Mouse (Mus musculus) thymus, adult 18-20 months (tissue): ENCODE data around the gene Unc5a.
A peak's percentile ranks its signal among the peaks of the same experiment; 100 is the strongest.

Experiments
- DNase-seq, 2 experiments: peaks; one replicate each; pipeline ENCODE4 v3.0.0; 2022; ENCODE audit warnings: mixed read lengths in 2 of 2

Gene Unc5a

DNA sequence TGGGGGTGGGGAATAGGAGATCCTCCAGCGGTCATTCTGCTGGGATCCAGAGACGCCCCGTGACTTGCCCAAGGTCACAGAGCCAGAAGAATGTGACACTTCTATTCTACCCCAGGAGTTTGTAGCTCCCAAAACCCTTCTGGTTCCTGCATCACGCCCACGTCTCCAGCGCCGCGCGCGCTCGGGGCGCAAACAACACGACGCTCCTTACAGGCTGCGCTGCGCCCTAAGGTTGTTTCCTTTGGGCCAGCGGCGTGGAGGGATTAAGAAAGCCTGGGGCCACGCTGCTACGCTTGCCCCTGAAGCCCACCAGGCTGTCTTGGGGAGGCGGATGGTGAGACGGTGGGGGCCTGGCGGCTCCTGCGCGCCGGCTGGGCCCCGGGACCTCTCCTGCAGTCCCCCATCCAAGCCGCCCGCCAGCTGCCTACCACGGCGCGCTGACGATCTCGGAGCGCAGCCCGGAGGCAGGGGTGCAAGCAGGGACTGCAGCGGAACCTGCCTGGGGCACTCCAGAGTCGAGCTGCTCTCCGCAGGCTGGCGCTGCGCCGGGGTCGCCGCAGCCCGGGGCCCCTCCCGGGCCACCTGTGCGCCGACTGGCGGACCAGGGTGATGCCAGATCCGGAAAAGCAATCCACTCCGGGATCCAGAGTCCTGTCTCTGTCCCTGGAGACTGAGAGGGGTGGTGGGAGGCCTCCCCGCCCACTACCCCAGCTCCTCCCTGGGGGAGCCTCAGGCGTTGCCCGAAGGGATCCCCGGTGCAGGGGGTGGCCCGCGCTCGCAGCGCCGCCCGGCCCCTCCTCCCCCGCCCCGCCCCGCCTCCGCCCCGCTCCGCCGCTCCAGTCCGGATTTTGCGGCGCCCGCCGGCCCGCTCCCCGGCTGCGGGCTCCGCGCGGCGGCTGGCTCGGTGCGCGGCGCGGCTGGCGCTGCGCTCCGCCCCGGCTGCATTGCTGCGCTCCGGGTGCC lies at the start of gene Unc5a:
Unc5a (plus strand) TSS at position 881 of the 963 bp plus-strand sequence.
- peak; percentile 18 to 24 for DNase-seq

- DNase-seq, result no peak
Measured at GRCm38 (mm10) chr13:54912053-54912452, 37.2 kb upstream of the Unc5a start.

- no peak for DNase-seq
Measured at GRCm38 (mm10) chr13:54912894-54913621, 36.2 kb upstream of the Unc5a start.

- DNase-seq, result no peak
Measured at GRCm38 (mm10) chr13:54916644-54917043, 32.6 kb upstream of the Unc5a start.

DNA sequence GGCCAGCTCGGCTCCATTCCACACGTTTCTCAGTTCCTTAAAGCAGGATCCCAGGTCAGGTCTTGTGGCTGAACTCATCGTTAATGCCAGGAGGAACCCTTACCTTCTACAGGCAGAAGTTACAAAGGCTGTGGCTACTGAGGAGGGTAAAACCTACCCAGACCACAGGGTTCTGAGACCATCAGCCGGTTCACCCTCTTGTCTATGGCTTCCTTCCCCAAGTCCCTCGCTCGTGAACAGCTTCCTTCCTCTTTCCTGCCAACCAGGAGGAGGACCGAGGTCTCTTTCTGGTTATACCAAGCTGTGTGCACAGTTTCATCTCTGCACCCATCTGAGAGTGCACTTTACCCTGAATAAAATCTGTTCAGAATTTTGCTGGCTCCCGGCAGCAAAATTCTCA lies 30.3 kb upstream of the Unc5a start:
- DNase-seq, result no peak

- DNase-seq, result no peak
Measured at GRCm38 (mm10) chr13:54919666-54920065, 29.5 kb upstream of the Unc5a start.

- no peak for DNase-seq
Measured at GRCm38 (mm10) chr13:54921700-54922099, 27.5 kb upstream of the Unc5a start.

- no peak for DNase-seq
Measured at GRCm38 (mm10) chr13:54923705-54924104, 25.5 kb upstream of the Unc5a start.

DNA sequence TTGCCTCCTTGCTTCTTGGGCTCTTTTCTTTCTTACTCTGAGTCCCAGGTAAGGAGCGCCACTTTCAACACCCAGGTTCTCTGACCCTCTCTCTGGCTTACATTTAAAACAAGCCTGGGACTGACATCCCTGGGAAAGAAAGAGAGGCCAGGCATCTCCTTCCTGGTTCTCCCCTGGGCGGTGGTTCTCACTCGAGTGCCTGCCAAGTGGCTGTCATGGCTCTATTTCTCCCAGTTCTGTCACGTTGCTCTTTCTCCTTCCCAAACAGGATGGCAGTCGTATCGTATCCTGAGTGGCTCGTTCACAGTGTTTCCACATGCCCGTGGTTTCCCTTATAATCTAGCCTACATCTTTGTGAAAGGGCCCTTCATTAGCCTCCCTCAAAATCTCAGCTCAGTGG lies 23.7 kb upstream of the Unc5a start:
- no peak for DNase-seq

DNA sequence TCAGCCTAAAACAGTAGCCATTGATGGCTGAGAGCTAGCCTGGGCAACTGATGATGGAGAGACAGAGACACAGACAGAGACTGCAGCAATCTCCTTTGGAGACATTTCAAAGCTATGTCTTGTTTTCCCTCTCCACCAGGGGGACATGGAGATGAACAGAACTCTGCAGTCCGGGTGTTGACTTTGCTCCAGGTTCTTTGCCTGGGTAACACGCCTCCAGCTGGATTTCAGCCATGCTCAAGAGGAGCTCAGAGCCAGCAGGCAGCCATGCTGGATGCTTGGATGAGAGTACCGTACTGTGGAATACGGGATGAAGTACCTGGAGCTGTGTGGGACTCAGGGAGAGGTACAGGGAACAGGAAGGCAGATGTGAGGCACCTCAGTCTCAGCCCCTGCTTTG lies 22.6 kb upstream of the Unc5a start:
- no peak for DNase-seq

DNA sequence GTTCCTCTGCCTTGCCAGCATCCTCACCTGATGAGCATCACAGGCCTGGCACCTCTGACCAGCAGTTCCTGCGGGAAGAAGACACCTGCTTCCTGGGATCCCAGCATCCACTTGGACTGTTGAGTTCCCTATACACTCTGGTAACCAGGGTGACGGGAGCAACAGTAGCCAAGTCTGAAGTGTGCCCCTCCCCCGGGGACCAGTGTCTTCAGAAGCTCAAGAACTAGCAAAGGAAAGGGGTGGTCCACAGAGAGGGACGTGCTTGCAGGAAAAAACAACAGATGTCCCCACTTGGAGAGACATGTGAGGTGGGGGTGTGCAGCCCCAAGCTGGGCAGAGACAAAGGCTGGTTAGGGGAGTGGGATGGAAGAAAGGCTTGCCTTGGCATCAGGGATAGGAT lies 19.1 kb upstream of the Unc5a start:
- no peak for DNase-seq

DNA sequence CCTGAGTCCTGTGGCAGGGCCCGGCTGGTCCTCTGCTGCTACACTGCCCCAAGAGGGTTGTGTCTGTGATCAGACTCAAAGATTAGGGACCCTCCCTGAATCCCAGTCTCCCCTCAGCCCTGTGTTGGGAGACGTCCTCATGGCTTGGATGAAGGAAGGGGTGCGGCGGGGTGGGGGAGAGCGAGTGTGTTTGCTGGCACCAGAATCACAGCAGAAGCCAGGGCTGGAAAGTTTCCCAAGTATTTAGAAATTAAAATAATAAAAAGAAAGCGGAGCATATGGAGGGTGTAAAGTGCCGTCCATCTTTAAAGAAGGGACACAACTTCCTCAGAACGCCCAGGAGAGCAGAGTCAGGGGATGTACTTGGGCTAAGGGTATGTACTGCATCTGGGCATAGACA lies 14.3 kb upstream of the Unc5a start:
- DNase-seq, result no peak

- DNase-seq, result no peak
Measured at GRCm38 (mm10) chr13:54936173-54936572, 13.0 kb upstream of the Unc5a start.

GRCm38 (mm10) chr13:54937885-54938284 lies 11.3 kb upstream of the Unc5a start:
- no peak for DNase-seq

DNA sequence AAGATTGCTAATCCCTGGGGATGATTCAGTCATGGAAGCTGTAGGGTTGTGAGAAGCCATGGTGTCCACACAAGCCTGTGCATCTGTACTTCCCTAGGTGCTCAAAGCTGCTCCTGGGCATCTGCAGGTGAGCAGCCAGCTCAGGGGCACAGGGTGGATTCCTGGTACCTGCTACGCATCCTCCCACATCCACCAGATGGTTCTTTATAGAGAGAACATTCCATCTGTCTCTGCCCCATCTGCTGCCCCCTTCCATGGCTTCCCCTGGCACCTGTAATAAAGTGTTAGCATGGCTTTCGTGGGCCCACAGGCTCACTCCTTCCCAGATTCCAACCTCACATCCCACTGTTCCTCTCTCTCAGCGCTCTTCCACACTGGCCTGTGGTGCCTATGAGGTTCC lies 10.7 kb upstream of the Unc5a start:
- no peak for DNase-seq

- no peak for DNase-seq
Measured at GRCm38 (mm10) chr13:54944411-54945157, 4.6 kb upstream of the Unc5a start.

- no peak for DNase-seq
Measured at GRCm38 (mm10) chr13:54945332-54945731, 3.9 kb upstream of the Unc5a start.

- no peak for DNase-seq
Measured at GRCm38 (mm10) chr13:54946406-54946805, 2.8 kb upstream of the Unc5a start.

- no peak for DNase-seq
Measured at GRCm38 (mm10) chr13:54949592-54949991, 381 bp downstream of the Unc5a start.

DNA sequence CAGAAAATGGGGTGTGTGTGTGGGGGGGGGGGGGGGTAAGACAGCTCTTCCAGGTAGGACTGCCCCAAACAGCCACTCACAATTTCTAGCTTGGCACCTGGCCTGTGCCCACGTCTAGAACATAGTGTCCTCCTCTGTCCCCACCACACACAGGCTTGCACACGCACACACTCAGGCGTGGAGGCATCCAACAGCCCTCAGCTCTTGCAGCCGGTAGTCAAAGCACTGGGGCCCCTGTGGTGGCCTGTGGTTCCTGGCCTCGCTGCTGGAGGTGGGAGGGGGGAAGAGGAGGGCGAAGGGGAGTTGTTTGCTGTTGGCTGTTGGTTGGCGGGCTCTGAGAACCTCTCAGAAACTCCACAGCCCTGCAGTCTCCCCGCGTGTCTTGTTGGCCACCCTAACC lies 920 bp downstream of the Unc5a start:
- no peak for DNase-seq

DNA sequence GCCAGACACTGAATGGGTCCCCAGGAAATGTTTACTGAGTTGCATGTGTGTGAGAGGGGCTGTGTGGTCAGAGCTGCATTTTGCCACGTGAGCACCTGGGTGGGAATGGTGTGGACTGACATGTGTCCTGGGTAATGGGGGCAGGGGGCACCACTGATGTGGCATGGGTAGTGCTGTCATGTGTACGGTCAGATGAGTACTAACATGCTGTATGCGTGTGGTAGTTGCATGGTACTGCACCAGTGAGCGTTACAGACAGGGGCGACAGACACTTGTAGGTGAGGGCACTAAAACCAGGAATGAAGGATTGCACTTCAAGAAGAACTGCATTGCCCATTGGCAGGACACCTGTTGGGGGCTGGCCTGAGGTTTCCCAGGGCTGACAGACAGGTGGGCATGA lies 2.0 kb downstream of the Unc5a start:
- DNase-seq, result no peak

- DNase-seq, result no peak
Measured at GRCm38 (mm10) chr13:54954745-54955144, 5.5 kb downstream of the Unc5a start.
